Mouse (Mus musculus) MEL (cell line): ENCODE measurements around the gene Mindy1. TPM values are rescaled to one million over a fixed set of nuclear protein-coding genes. Genes with fewer than 3 reads are reported as not detected.

Experiments
- DNase-seq: peaks from one replicate; pipeline ENCODE4 v3.0.0; 2011; ENCODE audit warnings: low read depth, low spot score
- H3K27ac ChIP-seq: 2 replicates; pipeline ENCODE4 v1.5.1; 2012; ENCODE audit warnings: low read depth, mild to moderate bottlenecking, control low read depth, low read length, moderate library complexity; ENCODE audit not compliant: control insufficient read depth
- H3K27me3 ChIP-seq, 2 experiments: fragments of 150-350 bp in 1 of 2; sonication (generic) in 1 of 2; 2 replicates each; pipeline ENCODE4 v1.6.1; 2012; ENCODE audit warnings: low read length in 2 of 2, mild to moderate bottlenecking in 2 of 2, improper control_type of control experiment in 1 of 2, moderate library complexity in 1 of 2; ENCODE audit not compliant: insufficient read depth in 2 of 2, control insufficient read depth in 1 of 2
- H3K36me3 ChIP-seq, 2 experiments: 2 replicates each; pipeline ENCODE4 v1.6.1; 2012 to 2014; ENCODE audit warnings: low read length in 2 of 2, improper control_type of control experiment in 1 of 2, inconsistent platforms in 1 of 2, mild to moderate bottlenecking in 1 of 2; ENCODE audit not compliant: insufficient read depth in 2 of 2, control insufficient read depth in 1 of 2
- H3K4me1 ChIP-seq, 2 experiments: fragments of 150-350 bp in 1 of 2; sonication (generic) in 1 of 2; 2 replicates each; pipeline ENCODE4 v1.6.1; 2012; ENCODE audit warnings: low read length in 2 of 2, improper control_type of control experiment in 1 of 2, mild to moderate bottlenecking in 1 of 2; ENCODE audit not compliant: insufficient read depth in 2 of 2, control insufficient read depth in 1 of 2
- H3K4me3 ChIP-seq, 2 experiments: fragments of 150-350 bp in 1 of 2; sonication (generic) in 1 of 2; 2 replicates each; pipeline ENCODE4 v1.5.1; 2012; ENCODE audit warnings: low read depth in 2 of 2, low read length in 2 of 2, mild to moderate bottlenecking in 2 of 2, moderate library complexity in 2 of 2, control low read depth in 1 of 2, improper control_type of control experiment in 1 of 2; ENCODE audit not compliant: control insufficient read depth in 1 of 2, insufficient read depth in 1 of 2
- H3K79me2 ChIP-seq: 2 replicates; pipeline ENCODE4 v1.6.1; 2012; ENCODE audit warnings: mild to moderate bottlenecking, low read length, moderate library complexity; ENCODE audit not compliant: control insufficient read depth, poor library complexity, insufficient read depth
- H3K9ac ChIP-seq: 2 replicates; pipeline ENCODE4 v1.6.1; 2012; ENCODE audit warnings: low read depth, mild to moderate bottlenecking, control low read depth, low read length, moderate library complexity; ENCODE audit not compliant: control insufficient read depth, poor library complexity, severe bottlenecking
- H3K9me3 ChIP-seq: fragments of 150-350 bp; sonication (generic); replicated peaks from 2 replicates; pipeline ENCODE4 v1.6.1; 2012; ENCODE audit warnings: mild to moderate bottlenecking, low read length, improper control_type of control experiment, moderate library complexity; ENCODE audit not compliant: insufficient read depth
- CHD2 ChIP-seq: IDR thresholded peaks from 2 replicates; pipeline ENCODE4 v1.6.1; 2011; ENCODE audit warnings: low read length, improper control_type of control experiment
- ETS1 ChIP-seq: IDR thresholded peaks from 2 replicates; pipeline ENCODE4 v1.6.1; 2012; ENCODE audit warnings: low read depth, mild to moderate bottlenecking, inconsistent platforms, low read length, improper control_type of control experiment, moderate library complexity
- GABPA ChIP-seq: IDR thresholded peaks from 2 replicates; pipeline ENCODE4 v1.6.1; 2012; ENCODE audit warnings: low read depth, mild to moderate bottlenecking, inconsistent platforms, low read length, improper control_type of control experiment, moderate library complexity
- HCFC1 ChIP-seq: IDR thresholded peaks from 2 replicates; pipeline ENCODE4 v1.6.1; 2012; ENCODE audit warnings: low read depth, mild to moderate bottlenecking, inconsistent platforms, low read length, improper control_type of control experiment, moderate library complexity
- JUND ChIP-seq: IDR thresholded peaks from 2 replicates; pipeline ENCODE4 v1.6.1; 2011; ENCODE audit warnings: low read depth, mild to moderate bottlenecking, improper control_type of control experiment, low read length
- MAFK ChIP-seq: IDR thresholded peaks from 2 replicates; pipeline ENCODE4 v1.6.1; 2011; ENCODE audit warnings: low read depth, mild to moderate bottlenecking, low read length, improper control_type of control experiment, borderline replicate concordance
- MXI1 ChIP-seq: IDR thresholded peaks from 2 replicates; pipeline ENCODE4 v1.6.1; 2011; ENCODE audit warnings: mild to moderate bottlenecking, low read depth, low read length, improper control_type of control experiment
- MYC ChIP-seq: IDR thresholded peaks from 2 replicates; pipeline ENCODE4 v1.6.1; 2011; ENCODE audit warnings: low read depth, mild to moderate bottlenecking, low read length, improper control_type of control experiment, moderate library complexity
- NELFE ChIP-seq: IDR thresholded peaks from 2 replicates; pipeline ENCODE4 v1.6.1; 2011; ENCODE audit warnings: low read depth, low read length, improper control_type of control experiment
- NRF1 ChIP-seq: IDR thresholded peaks from 2 replicates; pipeline ENCODE4 v1.6.1; 2014; ENCODE audit warnings: low read depth, mild to moderate bottlenecking, inconsistent platforms, low read length, improper control_type of control experiment, moderate library complexity; ENCODE audit not compliant: poor library complexity, insufficient read depth, severe bottlenecking
- POLR2A ChIP-seq, 2 experiments: IDR thresholded peaks; 2 replicates each; pipeline ENCODE4 v1.6.1; 2011 to 2012; ENCODE audit warnings: low read length in 2 of 2, mild to moderate bottlenecking in 2 of 2, control low read depth in 1 of 2, improper control_type of control experiment in 1 of 2, low read depth in 1 of 2, moderate library complexity in 1 of 2; ENCODE audit not compliant: control insufficient read depth in 1 of 2, insufficient read depth in 1 of 2, poor library complexity in 1 of 2
- RAD21 ChIP-seq: IDR thresholded peaks from 2 replicates; pipeline ENCODE4 v1.6.1; 2011; ENCODE audit warnings: mild to moderate bottlenecking, low read depth, low read length, improper control_type of control experiment
- SIN3A ChIP-seq: IDR thresholded peaks from 2 replicates; pipeline ENCODE4 v1.6.1; 2012; ENCODE audit warnings: low read length, improper control_type of control experiment, inconsistent platforms
- SMC3 ChIP-seq: IDR thresholded peaks from 2 replicates; pipeline ENCODE4 v1.6.1; 2011; ENCODE audit warnings: low read depth, low read length, improper control_type of control experiment
- TAL1 ChIP-seq: IDR thresholded peaks from 2 replicates; pipeline ENCODE4 v1.6.1; 2012; ENCODE audit warnings: mild to moderate bottlenecking, inconsistent platforms, low read length, moderate library complexity, mixed read lengths
- ZC3H11A ChIP-seq: IDR thresholded peaks from 2 replicates; pipeline ENCODE4 v1.6.1; 2012; ENCODE audit warnings: low read depth, mild to moderate bottlenecking, inconsistent platforms, low read length, improper control_type of control experiment
- ZMIZ1 ChIP-seq: IDR thresholded peaks from 2 replicates; pipeline ENCODE4 v1.6.1; 2012; ENCODE audit warnings: low read depth, mild to moderate bottlenecking, inconsistent platforms, low read length, improper control_type of control experiment, moderate library complexity
- ZNF384 ChIP-seq: IDR thresholded peaks from 2 replicates; pipeline ENCODE4 v1.6.1; 2012; ENCODE audit warnings: low read depth, mild to moderate bottlenecking, inconsistent platforms, low read length, improper control_type of control experiment
- polyA plus RNA-seq, 2 experiments: library from polyadenylated mRNA; stranded (reverse) in 1 of 2; unstranded in 1 of 2; fragments of >175 nt in 1 of 2; fragments of >200 nt in 1 of 2; gene quantifications; 2 replicates each; pipeline versions ENCODE4 v1.2.1 to v1.2.4; 2012; ENCODE audit warnings: low replicate concordance in 2 of 2, low read depth in 1 of 2; ENCODE audit not compliant: insufficient read length in 2 of 2, insufficient read depth in 1 of 2, missing spikeins in 1 of 2
- total RNA-seq: library from RNA; depleted of rRNA; stranded (reverse); fragments of 300-350 nt; gene quantifications from 2 replicates; pipeline ENCODE4 v1.2.3, GENCODE M21; 2012

The Mindy1 gene
- total and polyA plus RNA-seq, 3 experiments, result 203 to 234 TPM; not detected in 1

GRCm38 (mm10) chr3:95235386-95236301 lies 45.5 kb upstream of the Mindy1 start:
- H3K9ac ChIP-seq, result no peak overlapping the region
- no peak for TF ChIP-seq TAL1
- TF ChIP-seq ETS1, result no peak
- TF ChIP-seq MAFK, result no peak
- TF ChIP-seq SIN3A, result no peak
- no peak for TF ChIP-seq MXI1
- peaks cover 14 to 18% of the 10 kb centered on the region in 2 experiments for H3K4me1 ChIP-seq
- peaks cover 21 to 52% of the 10 kb centered on the region in 2 experiments for H3K36me3 ChIP-seq
- peaks cover 26% of the 10 kb centered on the region for H3K79me2 ChIP-seq
- H3K27ac ChIP-seq, result no peak overlapping the region
- no peaks in the 10 kb centered on the region for H3K27me3 ChIP-seq
- H3K4me3 ChIP-seq, result no peak overlapping the region
- DNase-seq, result no peak
- H3K9me3 ChIP-seq, result no peaks in the 10 kb centered on the region

GRCm38 (mm10) chr3:95237541-95238099 lies 43.5 kb upstream of the Mindy1 start:
- TF ChIP-seq MYC, result no peak
- TF ChIP-seq GABPA, result no peak
- no peak for TF ChIP-seq ZMIZ1
- no peak for TF ChIP-seq JUND
- TF ChIP-seq TAL1, result no peak
- no peak for TF ChIP-seq RAD21
- TF ChIP-seq MXI1, result no peak
- no peak for TF ChIP-seq ZNF384
- TF ChIP-seq ZC3H11A, result no peak
- no peak for TF ChIP-seq NELFE
- TF ChIP-seq POLR2A (IDR thresholded peaks at IDR 0.05; ENCODE audit: control insufficient read depth in 1 of 2, insufficient read depth in 1 of 2, low read depth in 1 of 2, low read length in 2 of 2, poor library complexity in 1 of 2), result no peak; a peak in 1 of 4 replicates
- no peak for TF ChIP-seq CHD2
- TF ChIP-seq NRF1, result no peak
- no peak for TF ChIP-seq HCFC1
- TF ChIP-seq SMC3, result no peak

More at GRCm38 (mm10) chr3:95237541-95238099, 43.5 kb upstream of the Mindy1 start:
- Histone ChIP-seq H3K9ac (no peak overlapping the region), H3K27me3 (no peaks in the 10 kb centered on the region), H3K4me3 (no peak overlapping the region), H3K79me2 (peaks cover 8% of the 10 kb centered on the region), H3K36me3 (peaks cover 6 to 45% of the 10 kb centered on the region in 2 experiments), H3K9me3 (no peaks in the 10 kb centered on the region), H3K27ac (no peak overlapping the region), H3K4me1 (peaks cover under 1 to 3% of the 10 kb centered on the region in 2 experiments)
- DNase-seq, result no peak
